Mouse (Mus musculus) liver, embryonic 14.5 days (tissue): ENCODE data around the gene Wnk2.

Experiments
- CTCF ChIP-seq: IDR thresholded peaks from 2 replicates; pipeline ENCODE4 v1.5.1; 2016; ENCODE audit warnings: antibody characterized with exemption, low read depth, control low read depth
- EP300 ChIP-seq: IDR thresholded peaks from 2 replicates; pipeline ENCODE4 v1.6.1; 2016; ENCODE audit warnings: antibody characterized with exemption, low read depth

DNA sequence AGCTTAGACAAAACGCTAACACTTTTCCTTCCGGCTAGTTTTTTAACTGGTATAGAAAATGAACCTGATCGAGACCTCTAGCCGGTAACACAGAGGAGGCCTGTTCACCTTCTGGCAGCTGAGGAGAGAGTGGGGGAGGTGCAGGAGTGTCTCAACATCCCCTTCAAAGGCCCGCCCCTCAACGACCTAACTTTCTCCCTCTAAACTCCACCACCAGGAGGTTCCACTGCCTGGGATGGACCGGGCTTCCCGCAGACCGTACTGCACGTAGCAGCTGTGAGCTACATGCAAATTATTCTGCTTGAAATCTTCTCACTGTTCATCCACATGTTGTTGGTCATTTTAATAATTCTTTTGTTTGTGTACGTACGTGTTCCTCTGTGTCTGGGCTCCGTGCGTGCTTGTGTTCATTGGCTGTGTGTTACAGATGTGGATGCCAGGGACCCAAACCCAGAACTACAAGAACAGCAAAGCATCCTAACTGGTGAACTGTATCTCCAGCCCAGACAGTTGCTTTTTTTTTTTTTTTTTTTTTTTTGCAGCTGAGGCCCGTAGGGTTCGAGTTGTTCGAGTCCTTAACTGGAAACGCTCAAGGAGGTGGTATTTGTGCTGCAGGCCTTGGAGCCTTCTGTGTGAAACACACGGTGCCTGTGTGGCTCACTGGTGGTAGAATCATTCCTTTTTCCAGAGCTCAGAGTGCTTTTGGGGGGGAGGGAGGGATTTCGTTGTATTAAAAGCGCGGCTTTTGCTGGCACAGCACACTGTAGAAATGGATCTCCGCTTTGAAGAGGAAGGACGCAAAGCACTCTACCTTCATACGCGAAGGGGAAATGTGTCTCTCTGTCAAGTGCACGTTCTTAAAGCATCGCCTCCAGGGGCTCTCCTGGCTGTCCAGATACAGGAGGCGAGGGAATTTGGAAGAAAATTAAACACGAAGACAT lies 132.2 kb downstream of the Wnk2 start:
- TF ChIP-seq CTCF (peak; percentile 34; the same call in 1 of the 2 replicates), EP300 (no peak)
